Mouse (Mus musculus) heart, postnatal 10 days (tissue): ENCODE data around the gene Ptgdr2. TPM values are rescaled to one million over a fixed set of nuclear protein-coding genes. Genes with fewer than 3 reads are reported as not detected.
A peak's percentile ranks its signal among the peaks of the same experiment; 100 is the strongest.

Experiments
- DNase-seq, 2 experiments: peaks; one replicate each; pipeline ENCODE4 v3.0.0; 2021
- intact Hi-C: fragments of 180-260 bp; cut with DNase I; formaldehyde crosslinking; loops from one replicate; pipeline ENCODE4 v1.15.1; 2025
- total RNA-seq, 2 experiments: library from RNA; stranded (reverse); gene quantifications; 2 replicates each; pipeline ENCODE4 v1.2.3; 2021

Gene Ptgdr2
- total RNA-seq, 2 experiments from 2014 or later, result 0.15 to 0.22 TPM

DNA sequence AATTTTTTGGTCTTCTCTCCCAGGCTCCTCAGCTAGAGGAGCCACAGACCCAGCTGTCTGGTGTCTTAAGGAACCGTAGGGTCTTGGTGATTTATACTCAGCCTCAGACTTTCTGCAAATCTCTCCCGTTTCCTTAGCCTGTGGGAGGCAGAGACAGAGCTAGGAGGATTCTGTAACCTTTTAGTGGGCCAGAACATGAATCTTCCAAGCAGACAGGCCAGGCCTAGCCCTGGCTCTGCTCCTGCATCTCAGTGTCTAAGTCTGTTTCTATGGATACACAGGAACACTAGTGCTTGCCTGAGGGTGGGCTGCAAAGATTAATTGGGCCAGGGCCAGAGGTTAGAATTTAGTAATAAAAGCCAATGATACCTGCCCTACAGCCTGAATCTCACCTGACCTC is 36.2 kb downstream of the Ptgdr2 start:
- intact Hi-C loops, result no loop called here
- DNase-seq, result no peak

DNA sequence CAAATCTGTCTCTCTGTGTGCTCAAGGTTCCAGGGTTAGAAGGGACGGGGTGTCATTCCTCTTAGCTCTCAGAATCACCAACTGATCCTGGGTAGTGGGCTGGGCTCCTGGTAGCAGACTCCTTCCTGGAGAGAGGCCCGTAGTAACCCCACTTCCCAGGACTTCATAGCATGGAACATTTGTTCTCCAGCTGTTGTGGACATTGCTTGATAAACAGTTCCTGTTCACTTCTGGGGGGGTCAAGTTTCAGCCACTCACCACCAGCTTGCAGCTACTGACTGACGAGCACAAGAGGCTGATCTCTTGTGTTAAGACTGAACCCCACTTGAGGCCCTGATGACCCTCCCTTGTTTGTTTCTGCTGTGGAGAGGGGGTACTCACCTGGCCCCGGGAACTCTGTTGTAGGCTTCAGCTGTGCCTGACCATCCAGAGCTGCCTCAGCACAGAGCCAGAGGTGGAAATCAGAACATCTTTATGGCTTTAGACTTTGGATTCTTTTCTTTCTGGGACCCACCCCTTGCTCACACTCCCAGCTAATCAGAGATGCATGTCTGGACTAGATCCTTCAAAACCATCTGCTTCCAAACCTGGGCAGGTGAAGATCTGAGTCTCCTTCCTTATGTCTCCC is 37.4 kb downstream of the Ptgdr2 start, which contains the start of gene Ms4a10:
Gene Ms4a10, minus strand, starts transcription at position 433 of the 628 bp plus-strand sequence.
- DNase-seq, result peak in 1 of 2 experiments; percentile 29
- intact Hi-C loops, result no loop called here

DNA sequence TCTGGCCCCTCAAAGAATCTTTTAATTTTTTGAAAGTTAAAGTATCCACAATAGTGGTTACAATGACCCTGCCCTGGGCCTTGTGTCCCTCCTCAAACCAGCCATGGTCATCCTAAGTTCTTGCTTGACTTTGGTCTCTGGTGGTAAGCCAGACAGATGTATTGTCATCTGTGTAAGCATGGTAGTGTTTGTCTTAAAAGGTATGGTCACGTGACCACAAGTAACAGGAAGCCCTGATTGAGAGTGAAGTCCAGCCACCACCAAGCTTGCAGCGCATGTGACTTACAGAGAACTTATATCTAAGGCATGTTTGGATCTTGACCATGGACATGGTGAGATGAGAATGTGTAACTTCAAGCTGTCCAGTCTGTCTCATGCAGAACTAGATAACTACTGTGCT is 38.2 kb downstream of the Ptgdr2 start:
- no peak for DNase-seq
- intact Hi-C loops, result loop anchor here (5.0 kb wide), 1 partner anchor 263 kb away; no protein-coding TSS in a partner anchor

DNA sequence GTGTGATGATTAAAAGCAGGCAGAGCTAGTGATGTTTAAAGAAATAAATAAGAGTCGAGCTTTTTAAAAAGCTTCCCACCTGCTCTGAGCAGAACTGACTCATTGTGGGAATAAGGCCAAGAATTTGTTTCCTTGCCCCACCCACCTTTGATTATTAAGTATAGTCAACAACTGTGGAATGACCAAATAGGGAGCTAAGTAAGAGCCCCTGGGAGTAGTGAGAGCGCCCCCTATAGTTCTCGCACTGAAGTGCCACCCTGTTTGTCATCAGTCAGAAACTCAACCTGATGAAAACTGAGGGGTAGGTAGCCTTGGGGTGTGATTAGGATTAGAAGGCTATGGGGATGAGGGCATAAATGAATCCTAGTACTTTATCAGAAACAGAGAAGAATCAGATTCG is 39.4 kb downstream of the Ptgdr2 start:
- intact Hi-C loops, result loop anchor here (5.0 kb wide), 1 partner anchor 264 kb away; no protein-coding TSS in a partner anchor
- peak; percentile 24 to 46 for DNase-seq

DNA sequence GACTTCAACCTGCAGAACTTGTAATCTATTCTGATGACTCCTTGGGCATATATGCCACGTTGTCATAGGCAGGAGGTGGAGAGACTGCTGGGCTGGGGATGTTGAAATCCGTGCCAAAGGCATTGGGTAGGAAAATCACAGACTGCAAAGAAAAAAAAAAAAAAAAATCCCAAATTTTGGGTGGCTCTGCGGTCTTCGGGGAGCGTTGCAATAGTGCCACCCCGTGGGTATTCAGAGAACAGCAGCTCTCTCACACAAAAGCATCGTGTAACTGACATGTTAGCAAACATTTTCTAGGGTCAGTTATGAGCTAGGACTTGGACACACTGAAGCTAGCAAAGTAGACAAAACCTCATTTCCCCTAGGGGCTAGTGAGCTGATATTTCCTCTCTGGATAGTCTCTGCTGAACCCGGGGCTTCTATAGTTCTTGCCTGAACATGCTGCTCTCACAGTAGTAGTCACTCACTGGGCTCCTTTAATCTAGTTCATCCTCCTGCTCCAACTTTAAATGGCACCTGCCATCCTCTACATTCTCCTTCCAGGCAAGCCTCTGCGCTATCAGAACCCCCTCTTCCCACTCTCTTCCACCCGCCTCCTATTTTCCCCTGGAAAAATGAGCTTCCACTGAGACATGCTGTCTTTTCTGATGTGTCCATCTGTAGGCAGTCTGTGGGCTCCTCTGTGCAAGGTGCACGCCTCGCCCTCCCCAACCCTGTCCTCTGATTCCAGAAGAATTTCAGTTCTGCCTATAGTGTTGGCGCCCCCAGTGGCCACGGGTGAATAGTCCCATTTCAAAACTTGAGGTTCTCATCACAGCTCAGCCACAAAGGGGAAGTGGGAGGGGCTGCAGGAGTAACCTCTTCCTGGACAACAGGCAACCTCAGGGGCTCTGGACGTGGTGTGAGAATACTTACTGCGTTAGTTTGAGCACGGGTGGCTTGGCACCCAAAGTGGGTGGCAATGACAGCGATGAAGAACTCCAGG is 42.5 kb downstream of the Ptgdr2 start:
- intact Hi-C loops, result loop anchor here (1.0 to 5.0 kb wide), 2 partner anchors 267 to 314 kb away; no protein-coding TSS in a partner anchor
- peak; percentile 83 to 91 for DNase-seq

DNA sequence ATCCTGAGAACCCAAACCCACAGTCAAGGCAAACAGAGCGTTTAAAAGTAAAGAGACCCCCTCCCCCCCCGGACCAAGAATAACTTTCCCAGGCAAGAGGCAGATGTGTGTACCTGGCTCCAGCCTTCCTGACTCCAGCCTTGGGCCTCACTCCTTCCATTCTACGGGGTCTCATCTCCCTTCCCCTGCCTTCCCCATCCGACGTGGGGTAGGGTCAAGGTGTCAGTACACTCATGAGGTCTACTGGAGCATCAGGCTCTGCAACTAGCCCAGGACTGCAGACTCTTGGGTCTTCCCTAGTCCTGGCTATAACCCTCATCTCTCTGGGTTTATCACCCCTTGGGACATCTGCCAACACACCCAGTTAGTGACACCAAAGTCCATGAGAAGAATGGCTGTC is 43.2 kb downstream of the Ptgdr2 start:
- DNase-seq, result no peak

DNA sequence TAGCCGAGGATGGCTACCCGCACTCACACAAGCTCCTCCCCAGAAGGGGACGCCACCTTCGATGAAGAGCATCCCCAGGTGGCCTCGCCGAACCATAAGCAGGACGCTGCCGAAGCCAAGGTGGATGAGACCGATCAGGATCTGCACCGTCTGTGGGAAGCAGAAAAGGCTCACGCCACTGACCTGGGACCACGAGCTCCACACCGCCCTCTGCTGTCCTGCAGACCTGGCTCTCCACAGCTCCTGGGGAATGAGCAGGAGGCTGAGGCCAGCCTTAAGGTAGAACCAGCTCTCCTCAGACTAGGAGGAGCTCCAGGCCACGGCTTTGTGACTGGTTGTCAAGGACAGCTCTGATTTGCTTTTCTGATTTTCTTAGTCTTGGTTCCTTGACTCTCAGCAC is 46.2 kb downstream of the Ptgdr2 start:
- peak; percentile 32 to 51 for DNase-seq
- intact Hi-C loops, result no loop called here

More for the DNA sequence above, 43.2 kb downstream of the Ptgdr2 start:
- intact Hi-C loops, result no loop called here

DNA sequence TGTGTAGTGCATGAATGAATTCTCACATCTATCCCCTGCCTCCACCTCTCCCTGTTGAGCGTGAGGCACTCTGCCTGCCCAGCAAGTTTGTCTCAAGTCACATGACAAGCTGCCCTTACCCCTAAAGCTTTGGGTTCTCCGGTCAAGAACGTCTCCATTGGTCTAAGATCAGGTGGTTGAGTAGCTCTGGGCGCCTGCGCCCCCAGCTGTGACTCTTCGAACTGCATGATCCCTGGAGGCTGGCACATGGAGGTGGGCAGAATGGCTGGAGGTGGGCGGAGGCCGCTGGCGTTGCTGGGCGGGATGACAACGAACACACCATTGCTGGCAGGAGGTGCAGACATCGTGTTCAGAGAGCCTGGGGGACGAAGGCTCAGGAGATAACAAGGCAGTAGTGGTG is 47.6 kb downstream of the Ptgdr2 start:
- no peak for DNase-seq
- intact Hi-C loops, result no loop called here

DNA sequence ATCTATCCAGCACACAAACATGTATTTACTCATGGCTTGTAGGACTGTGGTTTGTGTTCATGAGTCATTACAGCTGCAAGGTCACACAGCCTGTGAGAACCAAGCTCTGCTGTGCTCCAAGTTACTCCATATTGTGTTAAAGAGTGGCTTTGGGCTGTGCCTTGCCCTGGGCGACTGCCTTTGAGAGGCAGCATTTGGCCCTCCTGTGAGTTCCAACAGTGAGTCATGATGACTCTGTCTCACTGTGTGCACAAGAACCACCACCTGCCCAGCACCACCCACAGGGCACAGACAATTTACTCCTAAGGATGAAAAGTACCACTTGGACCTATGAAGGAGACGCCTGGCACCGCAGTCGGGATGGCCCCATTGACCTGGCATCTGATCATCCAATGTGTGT is 48.9 kb downstream of the Ptgdr2 start:
- no peak for DNase-seq
- intact Hi-C loops, result no loop called here

DNA sequence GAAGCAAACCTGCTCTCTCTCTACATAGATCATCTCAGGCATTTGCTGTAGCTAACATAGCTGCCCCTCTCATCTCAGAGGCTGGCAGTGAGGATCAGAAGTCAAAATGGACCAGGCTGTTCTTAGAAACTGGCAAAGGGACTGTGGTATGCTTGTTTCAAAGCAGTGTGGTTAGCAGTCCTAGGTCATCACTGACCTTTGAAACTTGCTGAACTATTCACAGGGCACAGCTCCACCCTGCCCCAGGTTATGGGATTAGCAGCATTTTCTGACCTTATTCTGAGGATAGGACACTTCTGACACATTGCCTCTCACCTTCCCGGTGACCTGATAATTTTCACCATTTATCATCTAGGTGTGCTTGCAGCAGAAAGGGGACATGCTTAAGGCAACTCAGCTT is 51.6 kb downstream of the Ptgdr2 start:
- intact Hi-C loops, result no loop called here

DNA sequence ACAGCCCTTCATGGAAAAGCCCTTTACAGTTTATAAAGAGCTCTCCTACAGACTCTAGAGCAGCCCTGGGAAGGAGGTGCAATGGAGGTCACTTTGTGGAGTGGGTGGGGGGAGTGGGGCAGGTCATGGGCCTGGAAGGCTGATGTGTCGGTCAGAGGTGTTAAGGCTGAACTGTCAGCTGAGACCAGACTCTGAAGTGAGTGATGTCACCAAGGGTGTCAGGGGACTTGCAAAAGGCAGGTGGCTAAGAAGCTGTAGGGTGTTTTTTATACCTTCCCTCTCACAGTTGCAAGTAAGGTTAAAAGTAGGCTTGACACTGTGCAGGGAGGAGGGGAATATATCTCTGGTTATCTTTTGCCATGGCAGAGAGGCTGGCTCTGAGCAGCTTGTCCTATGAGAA is 53.8 kb downstream of the Ptgdr2 start:
- no peak for DNase-seq
- intact Hi-C loops, result no loop called here

More for the DNA sequence above, 51.6 kb downstream of the Ptgdr2 start:
- DNase-seq, result no peak

DNA sequence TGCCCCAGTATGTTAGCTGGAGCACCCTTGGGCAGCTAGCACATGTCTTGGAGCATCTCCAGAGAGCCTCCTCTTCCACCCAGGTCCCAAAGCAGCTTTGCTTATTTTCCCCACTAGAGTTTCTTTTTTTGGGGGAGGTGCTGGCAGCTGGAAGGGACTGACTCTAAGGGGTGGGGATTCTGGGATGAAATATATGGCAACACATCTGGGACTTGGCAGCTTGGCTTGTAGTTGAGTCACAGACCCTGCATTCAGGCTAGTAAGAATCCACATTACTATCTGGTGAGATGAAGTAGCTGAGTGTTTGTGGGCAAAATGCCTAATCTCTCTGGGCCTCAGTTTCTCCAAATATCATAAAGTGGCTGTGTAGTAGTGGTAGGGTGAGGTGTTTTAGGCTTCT is 55.0 kb downstream of the Ptgdr2 start:
- DNase-seq, result no peak
- intact Hi-C loops, result no loop called here

Other genes with a start within 250 kb of the Ptgdr2 start
- gene Vps37c, start 248.4 kb upstream of the Ptgdr2 start, total RNA-seq, result 10 to 100 TPM; 23.3 to 27.1 TPM
- 1 to 10 TPM in 1 of 2 experiments, under 1 TPM in 1; 0.87 to 1.1 TPM for gene Cd5, start 198.2 kb upstream of the Ptgdr2 start, total RNA-seq
- gene Cd6, start 107.1 kb upstream of the Ptgdr2 start, total RNA-seq, result under 1 TPM; 0.22 to 0.52 TPM
- 1 to 10 TPM; 2.6 to 3.0 TPM for gene Slc15a3, start 97.4 kb upstream of the Ptgdr2 start, total RNA-seq
- gene Tmem132a, start 67.2 kb upstream of the Ptgdr2 start, total RNA-seq, result 10 to 100 TPM; 36.7 to 42.0 TPM
- gene Tmem109, start 55.2 kb upstream of the Ptgdr2 start, total RNA-seq, result 100 to 1,000 TPM in 1 of 2 experiments, 10 to 100 TPM in 1; 95.3 to 104 TPM
- 100 to 1,000 TPM; 211 to 235 TPM for gene Prpf19, start 41.9 kb upstream of the Ptgdr2 start, total RNA-seq
- not detected for gene Zp1, start 16.5 kb upstream of the Ptgdr2 start, total RNA-seq
- 1 to 10 TPM; 7.5 to 7.9 TPM for gene Ccdc86, start 12.1 kb downstream of the Ptgdr2 start, total RNA-seq
- not detected for gene Ms4a10, start 37.5 kb downstream of the Ptgdr2 start, total RNA-seq
- gene Ms4a15, start 56.1 kb downstream of the Ptgdr2 start, total RNA-seq, result not detected
- gene Ms4a18, start 80.9 kb downstream of the Ptgdr2 start, total RNA-seq, result not detected
- under 1 TPM; 0.45 to 0.97 TPM for gene Ms4a8a, start 143.9 kb downstream of the Ptgdr2 start, total RNA-seq
- gene 1700017D01Rik, start 193.7 kb downstream of the Ptgdr2 start, total RNA-seq, result not detected
- gene 1700025F22Rik, start 228.2 kb downstream of the Ptgdr2 start, total RNA-seq, result not detected